Mouse (Mus musculus) lung, adult 2 months (tissue): Measurements from ENCODE around the gene Mok. TPM values are rescaled to one million over a fixed set of nuclear protein-coding genes. Genes with fewer than 3 reads are reported as not detected.
"Not testable (repeated sequence)": the region's sequence is repeated elsewhere in the genome, so short reads cannot be mapped to it uniquely, and the experiment has no call there.

Experiments used
- DNase-seq: peaks from one replicate; pipeline ENCODE4 v3.0.0; 2022
- H3K4me1 ChIP-seq: fragments of 200-500 bp; 2 replicates; pipeline ENCODE4 v1.6.1; 2011; ENCODE audit warnings: low read length; ENCODE audit not compliant: control insufficient read depth, insufficient read depth
- H3K4me3 ChIP-seq: fragments of 200-500 bp; replicated peaks from 2 replicates; pipeline ENCODE3; 2011; ENCODE audit warnings: low read depth, mild to moderate bottlenecking, control low read depth, low read length; ENCODE audit errors: extremely low read depth
- CTCF ChIP-seq: fragments of 200-500 bp; IDR thresholded peaks from 2 replicates; pipeline ENCODE4 v1.5.1; 2011; ENCODE audit warnings: mild to moderate bottlenecking, low read length, control low read depth; ENCODE audit not compliant: insufficient read depth
- POLR2A ChIP-seq: fragments of 200-500 bp; IDR thresholded peaks from 2 replicates; pipeline ENCODE4 v1.6.1; 2011; ENCODE audit warnings: low read depth, mild to moderate bottlenecking, control low read depth, low read length, borderline replicate concordance; ENCODE audit errors: extremely low read depth
- WGBS: fragments of 180-500 bp; shearing (Covaris S2); methylation state at CpG from one replicate; pipeline ENCODE4 v1.1.7; 2018; 5-methylcytosine and 5-hydroxymethylcytosine counted together
- polyA plus RNA-seq: library from polyadenylated mRNA; depleted of rRNA; stranded (reverse); fragments of >200 nt; gene quantifications from 2 replicates; pipeline ENCODE4 v1.2.3, GENCODE M21; 2012

The Mok gene
- polyA plus RNA-seq, 1 experiment, result 4.7 TPM

DNA sequence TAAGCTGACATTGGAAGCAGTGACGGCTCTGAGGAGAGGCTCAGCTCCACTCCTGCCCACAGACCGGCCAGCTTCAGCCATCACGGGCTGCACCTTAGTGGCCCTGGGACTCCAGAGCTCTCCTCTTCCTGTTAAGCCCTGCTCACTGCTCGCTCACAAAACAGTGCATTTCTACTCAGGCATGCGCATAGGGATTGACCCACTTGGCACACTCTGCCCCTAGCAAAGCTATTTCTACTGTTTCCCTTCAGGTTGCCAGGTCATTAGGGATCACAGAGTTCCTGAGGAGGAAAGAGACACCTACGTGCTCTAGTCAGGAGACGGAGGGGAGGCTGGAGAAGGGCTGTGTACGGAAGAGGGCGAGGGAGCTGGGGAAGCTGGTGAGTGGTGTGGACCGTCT is 25.2 kb upstream of the Mok start:
- Histone ChIP-seq H3K4me1 (no peaks in the 10 kb centered on the region), H3K4me3 (no peak overlapping the region)
- no peak for TF ChIP-seq POLR2A
- no peak for TF ChIP-seq CTCF
- DNase-seq, result no peak
- 88% methylated on average over 10 of the region's 10 CpGs for WGBS

DNA sequence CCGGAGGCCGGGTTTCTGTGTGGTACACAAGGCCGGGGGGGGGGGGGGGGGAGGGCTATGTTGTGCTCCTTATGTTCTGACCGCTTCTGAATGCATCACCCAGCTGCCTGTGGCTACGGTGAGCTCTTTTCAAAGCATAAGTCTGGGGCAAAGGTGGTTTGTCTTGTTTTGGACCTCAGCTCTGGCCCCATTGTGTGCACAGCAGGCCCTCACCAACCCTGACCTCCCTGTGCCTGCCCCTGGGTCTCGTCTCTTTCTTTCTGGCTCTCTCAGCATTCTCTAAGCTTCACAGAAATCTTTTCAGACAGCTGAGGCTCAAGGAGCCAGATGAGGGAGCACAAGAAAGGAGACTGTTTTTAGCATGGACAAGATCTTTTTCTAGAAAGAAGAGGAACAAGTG is 24.8 kb upstream of the Mok start:
- TF ChIP-seq POLR2A (no peak), CTCF (no peak)
- 83% methylated on average over 6 of the region's 6 CpGs for WGBS

DNA sequence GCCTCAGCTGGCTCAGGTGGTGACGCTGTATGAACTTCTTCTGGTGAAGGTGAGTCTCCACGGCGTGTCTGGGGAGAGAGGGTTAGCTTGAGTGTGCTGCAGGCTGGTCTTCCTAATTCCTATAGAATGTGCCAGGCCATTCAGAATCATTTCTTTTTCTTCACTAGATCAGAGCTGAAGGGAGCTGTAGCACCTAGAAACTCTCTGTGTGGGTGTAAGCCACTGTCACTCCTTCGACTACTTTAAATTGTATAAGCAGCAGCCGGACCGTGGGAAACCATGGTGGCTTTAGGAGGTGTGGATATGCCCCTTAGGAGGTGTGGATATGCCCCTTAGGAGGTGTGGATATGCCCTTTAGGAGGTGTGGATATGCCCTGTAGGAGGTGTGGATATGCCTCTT is 23.3 kb upstream of the Mok start:
- Histone ChIP-seq H3K4me3 (no peak overlapping the region), H3K4me1 (no peaks in the 10 kb centered on the region)
- TF ChIP-seq POLR2A (no peak), CTCF (no peak)
- 92% methylated on average over 6 of the region's 6 CpGs for WGBS
- no peak for DNase-seq

More for the DNA sequence above, 24.8 kb upstream of the Mok start:
- Histone ChIP-seq H3K4me3 (no peak overlapping the region), H3K4me1 (no peaks in the 10 kb centered on the region)
- DNase-seq, result no peak

DNA sequence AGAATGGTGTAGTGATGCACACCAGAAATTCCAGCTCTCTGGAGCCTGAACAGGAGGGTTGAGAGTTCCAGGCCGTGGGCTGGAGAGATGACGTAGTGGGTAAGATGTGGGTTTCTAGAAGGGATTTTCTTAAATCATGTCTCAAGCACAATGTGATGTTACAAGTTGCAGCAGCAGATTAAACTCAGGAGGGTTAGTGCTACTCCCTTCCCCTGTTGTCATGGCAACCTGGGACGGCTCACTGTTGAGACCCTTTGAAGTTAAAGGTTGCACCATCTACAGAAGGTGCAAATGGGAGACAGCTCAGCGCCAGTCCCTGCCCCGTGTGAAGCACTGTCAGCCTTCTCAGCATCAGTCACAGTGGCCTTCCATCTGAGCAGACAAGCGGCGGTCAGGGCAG is 20.5 kb upstream of the Mok start:
- TF ChIP-seq POLR2A (no peak), CTCF (no peak)
- 57% methylated on average over 7 of the region's 7 CpGs for WGBS
- H3K4me1 ChIP-seq, result no peaks in the 10 kb centered on the region
- no peak for DNase-seq
- H3K4me3 ChIP-seq, result no peak overlapping the region

DNA sequence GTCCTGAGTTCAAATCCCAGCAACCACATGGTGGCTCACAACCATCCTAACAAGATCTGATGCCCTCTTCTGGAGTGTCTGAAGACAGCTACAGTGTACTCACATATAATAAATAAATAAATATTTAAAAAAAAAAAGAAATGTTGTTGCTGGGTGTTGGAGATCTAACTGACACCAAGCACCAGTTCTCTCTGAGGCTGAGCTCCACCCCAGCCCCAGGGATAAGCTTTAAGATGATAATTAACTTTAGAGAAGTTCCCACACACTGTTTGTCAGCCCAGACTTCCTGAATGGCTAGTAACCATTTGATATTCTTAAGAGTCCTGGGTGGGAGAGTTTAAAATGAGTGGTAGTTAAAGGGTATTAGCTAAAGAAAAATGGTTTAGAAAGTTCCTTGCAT is 19.6 kb upstream of the Mok start:
- TF ChIP-seq CTCF (no peak), POLR2A (no peak)
- H3K4me3 ChIP-seq, result no peak overlapping the region
- DNase-seq, result no peak
- H3K4me1 ChIP-seq, result no peaks in the 10 kb centered on the region

DNA sequence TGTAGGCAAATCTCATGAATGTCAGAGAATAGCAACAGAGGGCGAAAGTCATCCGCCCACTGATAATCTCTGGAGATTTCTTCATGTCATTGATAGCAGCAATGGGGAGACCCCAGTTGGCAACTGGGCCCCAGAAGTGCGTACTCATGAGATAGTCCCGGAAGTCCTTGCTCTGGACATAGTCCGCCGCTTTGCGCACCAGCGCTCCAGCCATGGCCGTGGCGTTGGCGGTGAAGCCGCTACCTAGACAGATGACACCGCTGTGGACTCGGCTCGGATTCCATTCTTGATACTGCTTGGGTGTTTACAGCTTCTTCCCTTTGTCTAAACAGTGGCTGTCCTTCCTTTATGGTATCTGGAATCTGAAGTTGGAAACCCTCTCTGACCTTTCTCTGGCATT is 17.9 kb upstream of the Mok start:
- 90% methylated on average over 15 of the region's 15 CpGs for WGBS
- not testable (repeated sequence) for H3K4me3 ChIP-seq, DNase-seq, H3K4me1 ChIP-seq

DNA sequence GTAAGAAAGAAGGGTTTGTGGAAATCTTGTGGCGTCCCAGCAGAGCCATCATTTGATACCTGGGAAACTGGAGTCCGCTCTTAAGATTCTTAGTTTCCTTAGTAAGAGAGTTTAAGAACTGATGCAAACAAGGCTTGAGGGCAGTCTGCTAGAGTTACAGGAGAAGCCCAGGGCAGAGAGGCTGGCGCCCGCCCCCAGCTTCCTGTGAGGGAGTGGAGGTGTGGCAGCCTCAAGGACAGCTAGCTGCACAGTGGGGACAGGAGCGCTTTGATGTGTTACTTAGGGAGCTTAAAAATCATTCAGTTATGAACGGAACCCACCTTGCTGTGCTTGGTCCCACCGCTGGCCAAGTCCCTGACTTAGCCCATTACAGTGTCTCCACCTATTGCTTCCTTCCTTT is 16.5 kb upstream of the Mok start:
- 51% methylated on average over 7 of the region's 7 CpGs for WGBS
- no peak for TF ChIP-seq POLR2A
- TF ChIP-seq CTCF, result no peak
- no peaks in the 10 kb centered on the region for H3K4me1 ChIP-seq
- no peak overlapping the region for H3K4me3 ChIP-seq
- DNase-seq, result peak; percentile 20

DNA sequence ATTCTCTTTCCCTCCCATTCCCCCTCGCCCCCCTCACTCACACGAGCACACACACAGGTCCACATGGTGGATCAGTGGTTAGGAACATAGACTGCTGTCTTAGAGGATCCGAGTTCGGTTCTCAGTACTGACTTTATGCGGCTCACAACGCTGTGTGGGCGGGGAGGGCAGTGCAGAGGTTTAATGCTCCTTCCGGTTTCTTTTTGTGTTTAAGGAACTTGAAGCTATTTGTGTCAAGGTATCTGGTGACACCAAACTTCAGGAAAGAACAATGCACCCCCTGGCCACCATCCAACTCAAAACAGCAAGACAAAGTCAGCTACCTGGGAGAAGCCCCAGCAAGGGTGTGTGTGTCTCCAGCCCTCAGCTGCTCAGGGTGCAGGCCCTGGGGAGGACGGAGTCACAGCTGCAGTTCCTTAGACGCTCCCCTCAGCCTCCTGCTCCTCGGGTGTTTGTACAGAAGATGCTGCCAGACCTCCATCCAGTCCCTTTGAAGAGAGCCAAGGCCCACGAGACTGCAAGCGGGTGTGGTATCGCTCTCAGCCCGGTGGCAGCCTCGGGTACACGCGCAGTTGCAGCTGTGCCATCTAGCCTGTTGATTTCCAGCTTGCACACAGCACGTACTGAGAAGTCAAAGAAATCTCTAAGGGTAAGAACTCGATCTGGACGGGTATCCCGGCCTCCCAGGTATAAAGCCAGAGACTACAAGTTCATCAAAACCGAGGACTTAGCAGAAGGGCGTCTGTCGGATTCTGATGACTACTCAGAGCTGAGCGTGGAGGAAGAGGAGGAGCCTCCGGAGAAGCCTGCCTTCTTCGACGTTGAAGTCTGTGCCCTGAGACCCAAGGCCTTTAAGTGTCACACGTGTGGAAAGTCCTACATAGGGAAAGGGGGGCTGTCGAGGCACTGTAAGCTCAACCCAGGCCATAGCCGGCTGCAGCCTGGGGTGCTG is 14.3 kb upstream of the Mok start:
- no peak overlapping the region for H3K4me3 ChIP-seq
- TF ChIP-seq POLR2A (no peak), CTCF (no peak)

DNA sequence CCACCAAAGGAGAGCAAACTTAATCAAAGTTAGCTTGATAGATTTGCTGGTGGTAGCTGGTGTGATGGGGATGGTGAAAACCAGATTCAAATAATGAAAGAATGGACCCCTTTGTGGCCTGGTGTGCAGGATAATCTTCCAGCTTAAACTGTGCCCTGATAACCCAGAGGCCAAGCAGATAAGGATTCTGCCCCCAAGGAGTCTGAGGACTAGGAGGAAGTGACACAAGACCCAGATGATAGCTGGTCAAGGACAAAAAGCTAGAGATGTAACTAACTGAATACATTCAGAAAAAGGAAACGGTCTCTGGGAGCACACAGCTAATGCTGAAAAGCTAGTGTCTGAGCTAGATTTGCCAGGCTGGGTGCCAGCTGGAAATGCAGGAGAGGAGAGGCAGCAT is 11.2 kb upstream of the Mok start:
- 86% methylated on average over 1 of the region's 1 CpGs for WGBS

More for the DNA sequence above, 14.3 kb upstream of the Mok start:
- 73% methylated on average over 32 of the region's 32 CpGs for WGBS
- H3K4me1 ChIP-seq, result peaks cover 2% of the 10 kb centered on the region; the same call in 1 of the 2 replicates
- DNase-seq, result no peak

DNA sequence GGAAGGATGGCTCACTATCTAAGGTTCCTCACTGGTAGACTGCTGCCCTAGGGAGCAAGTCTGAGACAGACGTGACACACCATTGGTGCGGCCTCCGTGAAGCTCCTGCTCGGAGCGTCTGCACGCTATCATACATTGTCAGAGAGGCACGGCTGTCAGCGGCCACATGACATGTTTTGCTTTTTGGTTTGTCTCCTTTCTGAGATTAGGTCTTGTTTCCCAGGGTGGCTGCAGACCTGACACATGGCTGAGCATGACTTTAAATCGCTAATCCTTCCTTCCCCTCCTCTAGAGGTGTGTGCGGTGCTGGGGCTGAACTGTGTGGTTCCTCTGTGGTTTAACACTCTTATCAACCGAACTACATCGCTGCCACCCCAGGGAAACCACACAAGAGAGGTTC is 10.7 kb upstream of the Mok start:
- DNase-seq, result no peak
- 60% methylated on average over 12 of the region's 12 CpGs for WGBS
- no peak overlapping the region for H3K4me3 ChIP-seq
- H3K4me1 ChIP-seq, result peaks cover 2% of the 10 kb centered on the region; the same call in 1 of the 2 replicates
- TF ChIP-seq POLR2A (no peak), CTCF (no peak)

More for the DNA sequence above, 11.2 kb upstream of the Mok start:
- DNase-seq, result no peak
- TF ChIP-seq POLR2A (no peak), CTCF (no peak)
- no peak overlapping the region for H3K4me3 ChIP-seq
- H3K4me1 ChIP-seq, result peaks cover 2% of the 10 kb centered on the region; the same call in 1 of the 2 replicates
